Mouse (Mus musculus) urinary bladder, adult 2 months (tissue): Measurements from ENCODE around the gene Ivd. TPM values are rescaled to one million over a fixed set of nuclear protein-coding genes. Genes with fewer than 3 reads are reported as not detected.

Experiments used
- DNase-seq: peaks from one replicate; pipeline ENCODE4 v3.0.0; 2022; ENCODE audit warnings: low spot score
- polyA plus RNA-seq: library from polyadenylated mRNA; depleted of rRNA; stranded (reverse); fragments of >200 nt; gene quantifications from 2 replicates; pipeline ENCODE4 v1.2.3, GENCODE M21; 2012

The Ivd gene
- polyA plus RNA-seq, 1 experiment: 87.1 TPM

- peak; percentile 88 for DNase-seq
Measured at GRCm38 (mm10) chr2:118882840-118883679, 21.3 kb downstream of the Ivd start.

GRCm38 (mm10) chr2:118887440-118887839, 25.7 kb downstream of the Ivd start:
- no peak for DNase-seq

GRCm38 (mm10) chr2:118887845-118888548, 26.2 kb downstream of the Ivd start:
- DNase-seq: no peak

- no peak for DNase-seq
Measured at GRCm38 (mm10) chr2:118891173-118891572, 29.4 kb downstream of the Ivd start.

- no peak for DNase-seq
Measured at GRCm38 (mm10) chr2:118895990-118896913, 34.5 kb downstream of the Ivd start.

GRCm38 (mm10) chr2:118896914-118897291, 35.1 kb downstream of the Ivd start:
- DNase-seq: no peak

- no peak for DNase-seq
Measured at GRCm38 (mm10) chr2:118897392-118897791, 35.6 kb downstream of the Ivd start.

- DNase-seq: no peak
Measured at GRCm38 (mm10) chr2:118897808-118898207, 36.1 kb downstream of the Ivd start.

- DNase-seq: no peak
Measured at GRCm38 (mm10) chr2:118898771-118899170, 37.0 kb downstream of the Ivd start.

- no peak for DNase-seq
Measured at GRCm38 (mm10) chr2:118899306-118899705, 37.6 kb downstream of the Ivd start.

- DNase-seq: no peak
Measured at GRCm38 (mm10) chr2:118899981-118900825, 38.4 kb downstream of the Ivd start, which contains the start of gene Bahd1. Gene Bahd1 (plus strand): TSS chr2:118900377.

- no peak for DNase-seq
Measured at GRCm38 (mm10) chr2:118900826-118901140, 39.0 kb downstream of the Ivd start.

GRCm38 (mm10) chr2:118901175-118902031, 39.6 kb downstream of the Ivd start:
- peak; percentile 98 for DNase-seq

- DNase-seq: peak; percentile 63
Measured at GRCm38 (mm10) chr2:118902051-118903025, 40.6 kb downstream of the Ivd start.

GRCm38 (mm10) chr2:118903333-118903741, 41.6 kb downstream of the Ivd start:
- no peak for DNase-seq

GRCm38 (mm10) chr2:118905433-118906117, 43.8 kb downstream of the Ivd start:
- no peak for DNase-seq

GRCm38 (mm10) chr2:118906118-118906492, 44.4 kb downstream of the Ivd start:
- DNase-seq: no peak

GRCm38 (mm10) chr2:118907781-118908180, 46.0 kb downstream of the Ivd start:
- DNase-seq: no peak
